In the genomic region with DNA sequence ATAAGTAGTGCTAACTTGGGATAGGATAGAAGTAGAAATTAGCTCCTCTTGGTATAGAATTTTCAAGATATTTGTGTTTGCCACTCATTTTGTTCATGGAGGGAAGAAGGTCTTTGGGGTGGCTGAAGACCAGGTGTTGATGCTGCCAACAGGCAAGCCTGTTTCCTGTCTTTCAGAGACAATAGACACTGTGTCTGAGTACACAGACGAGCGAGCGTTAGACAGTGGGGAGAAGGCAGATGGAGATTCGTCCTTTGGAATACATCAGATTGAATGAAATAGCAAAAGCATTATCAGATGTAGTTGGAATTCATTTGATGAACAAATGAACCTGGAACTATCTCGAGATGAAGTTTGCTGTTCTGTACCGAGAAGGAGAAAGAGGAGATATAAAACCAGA, we compare ENCODE assay signal across 27 mouse cellular contexts. TPM values are rescaled to one million over a fixed set of nuclear protein-coding genes. Genes with fewer than 3 reads are reported as not detected.
"Had no signal": no experiment of that assay in that cellular context is flagged by ENCODE, and none has a peak within 500 bp of the region (broad histone marks: within the 10 kb centered on the region; RNA-seq: fewer than 3 reads in every experiment).

No protein-coding gene starts in this region.

- DNase-seq: cerebellum, adult 9-11 months; cerebellum, postnatal 10 days; cerebellum, postnatal 14 days; cerebellum, postnatal 25 days; cerebellum, postnatal 36 days; embryo, embryonic 11 days; forebrain, postnatal 0 days; gastrocnemius, adult 2 months; gastrocnemius, postnatal 10 days; gastrocnemius, postnatal 14 days; gastrocnemius, postnatal 25 days; gastrocnemius, postnatal 36 days; heart, adult 11 months; heart, adult 18-20 months; heart, adult 2 months had no signal

- H3K4me3 ChIP-seq: embryonic facial prominence, embryonic 10.5 days; embryonic facial prominence, embryonic 12.5 days; embryonic facial prominence, embryonic 13.5 days; embryonic facial prominence, embryonic 15.5 days; erythroblast, embryonic 14.5 days; forebrain, embryonic 10.5 days; forebrain, embryonic 12.5 days; forebrain, embryonic 13.5 days; forebrain, embryonic 15.5 days; gastrocnemius, adult 2 months; heart, adult 2 months had no signal

- H3K27ac ChIP-seq: embryonic facial prominence, embryonic 10.5 days; embryonic facial prominence, embryonic 12.5 days; embryonic facial prominence, embryonic 13.5 days; embryonic facial prominence, embryonic 15.5 days; forebrain, embryonic 10.5 days; forebrain, embryonic 12.5 days; forebrain, embryonic 13.5 days; forebrain, embryonic 15.5 days; gastrocnemius, adult 2 months; heart, adult 2 months had no signal

- ATAC-seq: forebrain, embryonic 13.5 days; forebrain, embryonic 14.5 days; forebrain, embryonic 15.5 days; forebrain, embryonic 16.5 days; forebrain, postnatal 0 days had no signal

RNA-seq across cellular contexts. Expression of a gene that starts 33.2 kb away (rescaled TPM):
- total RNA-seq: granulocyte monocyte progenitor cell, adult 5-6 weeks had no signal
